Mouse (Mus musculus): Measurements from ENCODE around the gene March10. TPM values are rescaled to one million over a fixed set of nuclear protein-coding genes. Genes with fewer than 3 reads are reported as not detected.

March10 gene
- total RNA-seq, 2 experiments from 2014 or later, result not detected

DNA sequence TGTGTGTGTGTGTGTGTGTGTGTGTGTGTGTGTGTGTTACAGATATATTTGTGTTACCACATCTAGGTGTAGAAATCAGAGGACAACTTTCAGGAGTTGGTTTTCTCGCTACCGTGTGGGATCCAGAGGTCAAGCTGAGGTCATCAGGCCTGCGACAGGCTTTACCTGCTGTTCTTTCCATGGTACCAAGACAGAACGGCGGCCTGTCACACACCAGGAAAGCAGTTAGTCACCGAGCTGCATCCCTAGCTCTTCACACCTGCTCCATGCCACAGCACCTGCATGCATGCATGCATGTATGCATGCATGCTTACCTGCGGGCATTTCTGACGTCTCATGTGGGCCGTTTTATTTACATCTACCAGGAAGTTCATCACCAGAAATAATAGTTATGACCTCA, 9.0 kb upstream of the March10 start:
- no peak for DNase-seq

DNA sequence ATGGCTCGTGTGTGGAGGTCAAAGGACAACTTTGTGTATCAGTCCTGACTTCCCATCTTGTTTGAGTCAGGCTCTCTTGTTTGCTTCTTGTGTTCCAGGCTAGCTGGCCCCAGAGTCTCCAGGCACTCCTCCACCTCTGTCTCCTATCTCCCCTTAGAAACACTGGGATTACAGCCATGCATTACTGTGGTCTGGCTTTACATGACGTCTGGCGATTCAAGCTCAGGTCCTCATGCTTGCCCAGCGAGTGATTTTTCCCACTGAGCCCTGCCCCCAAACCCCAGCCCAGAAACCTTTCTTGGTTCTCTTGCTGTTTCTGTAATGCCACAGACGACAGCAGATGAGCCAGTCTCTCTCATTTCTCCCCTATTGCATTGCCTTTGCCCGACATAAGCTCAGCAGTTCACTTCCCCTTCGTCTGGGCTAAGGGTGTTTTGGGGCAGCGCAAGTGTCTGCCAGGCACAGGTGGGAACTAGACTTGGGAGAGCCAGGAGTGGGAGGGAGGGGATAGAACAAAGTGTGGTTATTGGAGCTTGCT, 8.0 kb upstream of the March10 start:
- DNase-seq, result no peak

DNA sequence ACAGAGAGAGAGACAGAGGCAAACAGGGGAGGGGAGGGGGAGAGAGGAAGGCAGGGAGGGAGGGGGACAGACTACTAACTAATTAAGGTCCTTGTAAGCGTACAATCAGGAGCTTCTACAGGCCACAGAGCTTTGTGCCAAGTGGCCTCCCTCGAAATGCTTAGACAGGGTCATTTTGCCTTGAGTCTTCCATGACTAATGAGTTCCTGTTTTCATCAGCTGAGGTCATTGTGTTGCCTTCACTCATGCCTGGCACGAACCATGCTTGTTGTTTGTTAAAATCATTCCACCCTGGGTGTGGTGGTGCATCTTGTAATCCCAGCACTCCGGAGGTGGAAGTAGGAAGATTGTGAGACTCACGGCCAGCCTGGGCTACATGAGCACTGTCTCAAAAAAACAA, 3.4 kb upstream of the March10 start:
- DNase-seq, result no peak

DNA sequence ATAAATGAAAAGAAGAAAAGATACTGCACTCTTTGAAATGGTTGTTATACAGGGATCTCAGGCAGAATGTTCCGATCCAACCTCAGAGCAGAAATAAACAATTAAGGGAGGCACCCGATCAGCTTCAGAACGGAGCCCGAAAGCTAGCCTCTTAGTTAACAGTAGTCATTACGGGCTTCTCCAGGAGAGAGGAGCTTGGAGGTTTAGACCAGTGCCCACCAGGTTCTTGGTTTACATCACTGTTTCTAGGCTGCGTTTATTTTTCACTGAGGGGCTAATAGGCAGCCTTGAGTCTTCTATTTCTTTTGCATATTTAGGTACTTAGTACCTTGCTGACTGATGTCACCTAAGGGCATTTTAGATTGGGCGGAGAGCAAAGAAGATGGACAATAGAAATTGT, 506 bp upstream of the March10 start:
- DNase-seq, result no peak

DNA sequence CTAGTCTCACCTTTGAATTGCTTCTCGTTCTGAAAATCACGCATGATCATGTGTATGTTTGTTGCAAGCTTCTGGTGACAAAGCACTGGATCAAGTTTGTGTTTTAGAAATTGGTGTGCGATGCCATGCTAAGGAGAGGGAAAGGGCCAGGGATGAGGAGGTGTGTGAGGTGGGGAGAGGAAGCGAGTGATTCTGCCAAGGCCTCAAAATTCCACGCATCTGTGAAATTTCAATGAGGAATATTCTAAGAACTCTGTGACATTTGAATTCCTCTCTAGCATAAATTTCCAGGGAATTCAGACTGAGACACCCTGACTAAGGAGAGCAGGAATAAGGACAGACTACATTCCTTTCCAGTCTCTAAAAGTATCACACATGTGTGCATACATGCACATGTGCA, 1.4 kb downstream of the March10 start:
- no peak for DNase-seq

DNA sequence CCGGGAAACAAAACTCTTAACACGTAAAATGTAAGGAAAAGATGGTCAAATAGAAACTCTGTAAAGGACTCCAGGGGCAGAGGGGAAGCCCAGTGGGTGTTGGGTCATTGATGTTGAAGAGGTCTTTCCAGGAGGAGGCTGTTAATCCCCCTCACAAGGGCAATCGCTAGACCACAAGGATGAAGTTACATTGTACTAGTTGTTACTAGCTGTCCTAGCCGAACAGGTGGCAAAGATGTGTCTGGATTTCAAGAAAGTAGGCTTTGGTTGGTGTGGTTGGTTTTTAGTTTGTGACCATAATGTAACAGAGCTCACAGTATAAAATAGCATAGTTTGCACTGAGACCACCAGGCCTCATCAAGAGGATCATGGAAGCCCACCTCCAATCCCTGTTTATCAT, 3.5 kb downstream of the March10 start:
- no peak for DNase-seq

DNA sequence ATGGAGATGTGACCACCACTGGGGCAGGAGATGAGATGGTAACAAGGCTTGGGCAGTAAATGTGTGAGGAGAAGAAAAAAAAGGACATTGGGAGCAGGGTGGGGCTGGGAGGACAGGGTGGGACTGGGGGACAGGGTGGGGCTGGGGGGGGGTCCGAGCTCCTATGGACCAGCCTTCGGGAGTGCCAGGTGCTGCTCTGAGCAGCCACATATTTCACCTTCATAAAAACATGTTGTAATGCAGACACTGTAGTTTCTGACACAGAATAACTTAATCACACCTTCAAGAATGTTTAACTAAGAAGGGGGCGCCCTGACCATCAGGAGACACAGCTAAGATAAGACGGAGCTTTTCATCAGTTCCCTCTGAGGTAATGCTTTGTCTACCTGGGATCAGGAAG, 4.0 kb downstream of the March10 start:
- no peak for DNase-seq

DNA sequence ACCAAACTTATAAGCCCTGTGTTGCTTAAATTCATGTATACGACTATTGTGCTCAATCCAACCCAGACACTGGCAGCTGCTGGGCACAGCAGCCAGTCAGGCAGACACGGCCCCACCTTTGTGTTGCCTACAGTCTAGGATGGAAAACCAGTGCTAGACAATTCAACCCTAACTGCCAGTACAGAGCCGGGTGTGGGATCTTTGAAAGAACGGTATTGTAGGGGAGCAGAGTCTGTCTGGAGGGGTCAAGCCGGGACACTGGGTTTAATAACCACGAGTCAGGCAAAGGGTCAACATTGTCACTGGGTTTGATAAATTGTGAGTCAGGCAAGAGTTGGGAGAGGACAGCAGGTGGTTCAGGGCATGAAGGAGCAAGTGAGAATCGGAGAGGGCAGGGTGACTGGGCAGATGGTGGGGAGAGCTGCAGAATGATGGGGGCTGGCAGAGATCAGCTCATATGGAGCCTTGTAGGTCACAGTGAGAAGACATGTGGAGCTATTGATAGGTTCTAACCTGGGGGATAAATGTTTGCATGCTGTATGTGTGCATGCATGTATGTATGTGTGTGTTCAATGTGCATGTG, 4.9 kb downstream of the March10 start:
- DNase-seq, result no peak

DNA sequence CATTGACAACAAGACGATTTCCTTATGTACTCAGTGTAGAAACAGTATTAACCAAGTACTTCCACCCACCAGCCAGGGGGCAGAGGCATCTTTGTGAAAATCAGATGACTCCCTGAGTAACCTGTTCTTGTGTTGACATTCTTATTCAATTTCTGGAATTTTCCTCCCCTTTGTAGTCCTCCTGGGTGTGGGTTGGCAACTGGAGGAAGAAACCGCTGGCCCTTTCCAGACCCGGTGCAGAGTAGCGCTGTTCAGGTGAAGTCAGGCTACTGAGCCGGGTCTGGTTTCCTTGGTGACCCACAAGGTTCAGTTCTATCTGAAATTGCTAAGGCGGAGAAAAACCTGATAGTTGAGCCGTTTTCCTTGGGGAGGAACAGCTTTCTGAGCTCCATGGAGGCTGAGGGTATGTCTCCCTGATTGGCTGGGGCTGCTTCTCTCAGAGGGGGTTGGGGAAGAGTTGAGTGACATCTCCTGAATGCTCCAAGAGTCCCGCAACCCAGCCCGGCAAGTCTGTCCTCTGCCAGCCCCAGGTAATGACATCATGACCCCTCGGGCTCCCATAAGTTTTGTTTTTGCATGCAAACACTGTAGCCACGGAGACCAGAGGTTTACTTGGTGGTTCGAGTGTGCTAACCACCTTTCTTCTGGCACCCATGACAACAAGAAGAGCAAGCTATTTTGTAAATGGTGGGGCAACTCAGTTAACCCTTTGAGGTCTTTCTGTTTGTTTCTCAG, 6.8 kb downstream of the March10 start:
- no peak for DNase-seq

DNA sequence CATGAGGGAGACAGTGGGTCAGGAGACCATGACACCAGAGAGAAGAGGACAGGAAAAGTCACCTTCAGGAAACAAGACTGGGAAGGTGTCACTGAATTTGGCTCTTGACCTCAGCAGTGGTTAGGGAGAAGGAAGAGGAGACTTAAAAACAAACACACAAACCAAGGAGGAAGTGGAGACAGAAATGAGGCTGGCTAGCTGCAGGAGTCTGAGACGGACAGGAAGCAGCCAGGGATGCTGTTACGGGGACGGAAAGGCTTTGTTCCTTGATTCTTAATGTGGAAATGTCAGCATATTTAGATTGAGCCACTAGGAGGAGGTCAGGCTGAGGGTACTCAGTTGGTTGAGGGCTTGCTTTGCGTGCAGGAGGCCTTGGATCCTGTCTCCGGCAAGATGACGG, 8.9 kb downstream of the March10 start:
- DNase-seq, result no peak

DNA sequence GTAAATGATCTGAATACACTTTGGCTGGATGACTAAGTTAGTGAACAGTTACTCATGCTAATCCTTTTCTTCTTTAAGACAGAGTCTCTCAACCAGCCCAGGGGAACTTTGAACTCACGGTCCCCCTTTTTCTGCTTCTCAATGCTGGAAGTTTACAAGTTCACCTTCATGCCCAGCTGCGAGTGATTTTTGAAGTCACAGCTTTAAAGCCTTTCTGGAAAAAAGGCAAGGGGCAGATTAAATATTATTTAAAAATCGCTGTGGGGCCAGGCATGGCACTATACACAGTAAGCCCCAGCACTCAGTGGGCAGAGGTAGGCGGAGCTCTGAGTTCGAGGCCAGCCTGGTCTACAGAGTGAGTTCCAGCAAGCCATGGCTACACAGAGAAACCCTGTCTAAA, 10.3 kb downstream of the March10 start:
- DNase-seq, result no peak

DNA sequence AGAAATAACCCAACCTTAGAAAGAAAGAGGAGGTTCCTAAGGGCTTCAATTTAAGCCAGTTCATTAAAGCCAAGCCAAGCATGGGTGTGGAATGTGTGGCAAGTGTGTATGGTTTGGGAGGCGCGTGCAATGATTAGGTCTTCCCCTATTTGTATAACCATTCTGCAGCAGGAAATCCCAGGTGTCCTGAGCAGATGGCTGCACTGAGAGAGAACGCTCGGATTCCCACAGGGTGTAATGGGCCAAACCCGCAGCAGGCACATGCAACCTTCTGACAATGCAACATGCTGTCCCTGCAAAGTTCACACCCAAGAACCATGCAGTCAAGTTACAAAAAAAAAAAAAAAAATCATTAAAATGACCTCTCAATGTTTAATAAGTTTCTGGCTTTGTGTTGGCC, 10.8 kb downstream of the March10 start:
- no peak for DNase-seq

DNA sequence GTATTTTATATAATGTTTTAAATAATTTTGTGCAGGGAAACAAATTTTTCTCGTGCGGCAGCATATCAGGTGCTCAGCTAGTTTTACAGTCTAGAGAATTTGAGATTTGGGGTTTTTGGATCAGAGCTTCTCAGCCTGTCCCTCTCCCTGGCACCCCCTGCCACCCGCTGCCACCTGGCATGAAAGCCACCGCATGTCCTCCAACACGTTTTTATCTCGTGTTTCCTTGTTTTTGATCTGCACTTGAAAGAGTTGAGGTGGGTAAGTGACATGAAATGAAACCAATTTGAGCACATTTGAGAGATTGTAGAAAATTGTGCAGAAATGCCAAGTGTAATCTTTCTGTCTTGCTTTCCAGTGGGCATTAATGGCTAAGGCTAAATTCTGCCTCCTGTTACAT, 11.6 kb downstream of the March10 start:
- no peak for DNase-seq

DNA sequence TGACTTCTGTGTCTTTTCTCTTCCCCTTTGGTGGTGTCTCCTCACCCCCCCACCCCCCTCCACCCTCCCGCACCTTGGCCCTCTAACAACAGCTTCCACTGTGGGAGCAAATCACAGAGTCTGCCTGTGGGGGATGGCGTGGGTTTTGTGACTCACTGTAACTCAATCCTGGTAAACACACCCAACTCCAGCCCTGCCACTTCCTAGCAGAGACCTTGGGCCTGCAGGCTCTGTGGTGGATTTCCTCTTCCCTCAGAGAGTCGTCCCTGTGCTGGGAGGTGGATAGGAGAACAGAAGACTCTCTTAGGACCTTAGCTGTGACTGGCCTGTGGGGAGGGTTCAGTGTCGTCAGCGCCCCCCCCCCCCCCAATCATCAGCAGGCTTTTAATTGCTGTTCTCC, 13.0 kb downstream of the March10 start:
- DNase-seq, result no peak

DNA sequence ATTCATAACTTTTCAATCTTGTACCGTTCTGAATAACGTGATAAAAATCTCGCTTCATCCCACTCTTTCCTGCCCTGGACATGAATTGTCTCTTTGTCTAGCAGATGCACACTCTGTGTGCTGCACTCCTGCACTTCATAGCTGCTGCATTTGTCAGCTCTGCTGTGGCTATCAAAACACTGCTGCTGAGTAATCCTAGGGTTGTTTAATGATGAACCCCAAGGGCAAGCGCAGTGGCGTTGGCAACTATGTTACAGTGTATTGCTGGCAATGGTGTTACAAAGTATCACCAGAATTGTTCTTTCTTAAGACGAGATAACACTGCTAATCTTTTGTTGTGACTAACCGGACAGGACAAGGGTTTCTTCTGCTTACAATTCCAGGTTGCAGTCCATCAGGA, 16.7 kb downstream of the March10 start:
- no peak for DNase-seq

DNA sequence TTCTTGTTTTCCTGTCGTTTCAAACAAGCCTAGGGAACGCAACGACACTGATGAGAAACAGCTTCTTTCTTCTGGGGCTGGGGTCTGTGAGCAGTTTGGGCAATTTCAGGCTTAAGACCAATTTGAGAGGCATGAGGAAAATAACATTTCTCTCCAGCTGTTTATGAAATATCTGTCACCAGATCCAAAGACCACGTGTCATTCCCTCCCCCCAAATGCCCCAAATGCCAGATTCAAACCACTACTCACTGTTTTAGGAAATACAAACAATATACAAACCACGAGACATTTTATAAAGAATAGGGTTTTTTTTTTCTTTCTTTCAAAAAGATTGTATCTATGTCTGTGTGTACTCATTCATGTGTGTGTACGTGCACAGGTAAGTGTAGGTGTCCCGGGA, 17.6 kb downstream of the March10 start:
- no peak for DNase-seq

DNA sequence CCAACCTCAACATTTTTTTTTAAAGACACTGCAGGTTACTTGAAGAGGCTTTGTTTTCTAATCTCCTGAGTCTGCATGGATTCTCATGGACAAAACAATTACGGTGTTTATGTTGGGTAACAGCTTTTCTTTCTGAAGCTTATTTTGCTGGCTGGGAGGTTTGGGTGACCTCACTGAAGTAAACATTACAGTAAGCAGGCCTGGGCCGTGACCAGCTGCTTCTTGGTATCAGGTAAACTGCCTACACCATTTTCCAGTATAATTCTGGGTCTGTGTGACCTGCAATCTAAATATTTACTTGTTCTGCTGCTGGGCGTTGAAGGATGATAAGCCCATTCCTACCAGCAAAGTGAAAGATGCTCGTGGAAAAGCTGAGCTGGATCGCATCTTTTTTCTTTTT, 30.1 kb downstream of the March10 start:
- DNase-seq, result no peak

DNA sequence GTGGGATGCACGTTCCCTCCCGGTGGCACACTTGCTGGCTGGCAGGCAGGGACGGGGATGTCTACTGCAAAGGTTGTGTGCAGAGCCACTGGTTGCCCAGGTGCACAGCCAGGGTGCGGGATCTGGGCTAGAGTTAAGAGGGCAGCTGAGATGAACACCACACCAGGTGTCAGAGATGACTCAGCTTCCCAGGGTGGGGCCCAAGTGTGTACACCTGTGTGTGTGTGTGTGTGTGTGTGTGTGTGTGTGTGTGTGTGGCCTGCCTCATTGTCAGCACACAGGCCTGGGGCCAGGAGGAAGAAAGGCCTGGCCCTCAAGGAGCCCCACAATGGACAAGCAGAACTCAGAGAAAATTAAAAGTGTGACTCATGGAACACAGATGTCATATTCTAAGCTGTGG, 31.9 kb downstream of the March10 start:
- no peak for DNase-seq

DNA sequence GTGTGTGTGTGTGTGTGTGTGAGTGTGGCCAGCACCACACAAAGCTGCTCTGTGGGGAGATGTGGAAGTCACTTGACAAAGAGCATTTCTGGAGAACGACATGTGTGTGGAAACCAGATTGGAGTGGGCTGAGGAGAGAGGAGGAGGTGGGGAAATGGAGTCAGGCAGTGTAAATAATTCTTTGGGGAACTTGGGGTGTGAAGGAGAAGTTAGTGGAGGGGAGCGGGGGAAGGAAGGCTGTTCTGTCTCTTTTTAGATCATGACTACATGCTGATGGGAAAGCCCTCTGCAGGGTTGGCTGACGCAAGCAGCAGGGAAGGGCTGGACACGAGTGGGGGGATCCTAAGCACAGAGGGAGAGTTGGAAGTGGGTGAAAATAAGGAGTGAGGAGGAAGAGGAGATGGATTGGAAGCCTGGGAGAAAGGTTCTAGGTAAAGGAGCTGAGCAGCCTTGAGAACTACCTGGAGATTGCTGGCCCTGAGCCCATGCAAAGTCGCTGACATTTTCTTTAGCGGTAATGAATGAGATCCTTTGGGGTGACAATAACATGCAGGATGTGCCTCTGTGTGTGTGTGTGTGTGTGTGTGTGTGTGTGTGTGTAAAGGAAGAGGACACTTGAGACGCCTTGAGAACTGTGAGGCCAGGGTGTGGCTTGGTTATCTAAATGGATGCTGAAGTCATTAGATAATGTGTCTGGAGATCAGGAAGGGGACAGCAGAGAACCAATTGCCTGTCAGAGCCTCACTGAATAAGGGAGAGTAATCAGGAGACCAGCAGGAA, 35.7 kb downstream of the March10 start:
- no peak for DNase-seq

DNA sequence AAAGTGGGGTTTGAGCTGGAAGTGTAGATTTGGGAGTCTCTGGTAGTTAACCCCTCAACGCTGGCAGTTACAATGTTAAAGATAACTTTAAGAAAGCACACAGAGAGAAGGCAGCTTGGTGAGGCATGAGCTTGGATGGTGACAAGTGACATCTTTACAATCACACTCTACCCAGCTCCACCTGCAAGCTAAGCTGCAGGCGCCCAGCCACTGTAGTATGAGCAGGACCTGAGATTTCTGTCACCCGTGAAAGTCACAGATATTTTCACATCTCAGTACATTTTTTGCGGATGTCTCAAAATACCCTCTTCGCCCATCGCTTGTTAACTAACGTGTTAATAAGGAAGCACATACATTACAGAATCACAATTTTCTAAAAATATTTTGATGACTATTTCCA, 36.6 kb downstream of the March10 start:
- DNase-seq, result no peak

DNA sequence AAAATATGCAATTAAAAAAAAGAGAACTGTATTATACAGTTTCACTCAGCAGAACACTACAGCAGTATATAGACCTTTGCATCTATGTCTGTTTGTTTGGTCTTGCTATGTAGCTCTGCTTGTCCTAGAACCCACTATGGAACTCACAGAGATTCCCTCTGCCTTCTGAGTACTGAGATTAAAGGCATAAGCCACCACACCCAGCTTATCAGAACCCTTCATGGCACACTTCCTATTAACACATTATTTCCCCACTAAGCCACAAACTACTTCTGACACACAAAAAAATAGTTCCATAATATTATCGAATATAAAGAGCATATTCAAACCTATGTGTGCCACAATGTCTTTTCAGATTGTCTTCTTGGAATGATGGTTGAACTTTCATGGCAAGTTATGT, 42.5 kb downstream of the March10 start:
- DNase-seq, result no peak

DNA sequence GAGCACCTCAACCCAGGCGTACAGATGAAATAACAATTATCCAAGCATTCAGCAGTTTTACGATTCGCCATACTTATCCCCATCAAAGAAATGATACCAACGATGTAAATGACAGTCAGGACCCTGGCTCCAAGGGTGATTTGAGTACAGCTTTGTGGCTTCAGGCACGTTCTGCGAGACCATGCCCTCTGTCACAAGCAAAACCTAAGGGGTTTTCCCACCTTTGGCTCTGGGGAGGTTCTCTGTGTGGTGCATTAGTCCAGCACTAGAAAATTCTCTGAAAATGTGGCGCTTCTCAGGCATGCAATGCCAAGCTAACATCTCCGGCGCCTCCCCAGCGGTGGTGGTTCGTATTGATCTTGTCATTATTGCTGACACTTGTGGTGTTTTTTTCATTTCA, 47.1 kb downstream of the March10 start:
- no peak for DNase-seq

DNA sequence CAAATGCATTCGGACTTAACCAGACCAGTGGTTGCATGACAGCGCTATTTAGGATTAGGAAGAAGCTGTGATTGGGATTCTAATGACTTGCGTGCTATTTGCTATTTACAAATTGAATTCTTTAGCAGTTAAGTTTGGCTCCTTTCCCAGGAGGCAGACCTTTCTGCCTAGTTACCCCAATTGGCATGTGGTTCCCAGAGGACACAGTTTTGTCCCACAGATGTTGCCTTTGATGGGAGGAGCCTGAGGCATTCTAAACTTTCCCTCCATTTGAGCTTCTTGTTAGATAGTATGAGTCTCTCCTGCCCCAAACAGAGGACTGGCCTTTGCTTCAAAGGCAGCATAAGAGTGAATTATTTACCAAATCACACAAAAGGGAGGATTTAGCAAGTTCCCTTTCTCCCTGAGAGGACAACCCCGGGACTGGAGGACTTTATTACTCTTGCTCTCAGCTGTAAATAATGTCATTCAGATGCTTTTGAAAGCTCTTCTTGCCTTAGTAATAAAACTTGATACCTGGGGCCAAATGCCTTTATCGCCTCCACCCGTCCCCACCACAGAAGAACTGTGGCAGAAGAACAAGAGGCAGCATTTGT, 48.6 kb downstream of the March10 start:
- no peak for DNase-seq
